Mouse (Mus musculus) MEL (cell line): Measurements from ENCODE around the gene Snrpd3. TPM values are rescaled to one million over a fixed set of nuclear protein-coding genes. Genes with fewer than 3 reads are reported as not detected.
A peak's percentile ranks its signal among the peaks of the same experiment; 100 is the strongest.

ENCODE experiments used
- DNase-seq: peaks from one replicate; pipeline ENCODE4 v3.0.0; 2011; ENCODE audit warnings: low read depth, low spot score
- H3K27ac ChIP-seq: 2 replicates; pipeline ENCODE4 v1.5.1; 2012; ENCODE audit warnings: low read depth, mild to moderate bottlenecking, control low read depth, low read length, moderate library complexity; ENCODE audit not compliant: control insufficient read depth
- H3K27me3 ChIP-seq, 2 experiments: fragments of 150-350 bp in 1 of 2; sonication (generic) in 1 of 2; 2 replicates each; pipeline ENCODE4 v1.6.1; 2012; ENCODE audit warnings: low read length in 2 of 2, mild to moderate bottlenecking in 2 of 2, improper control_type of control experiment in 1 of 2, moderate library complexity in 1 of 2; ENCODE audit not compliant: insufficient read depth in 2 of 2, control insufficient read depth in 1 of 2
- H3K36me3 ChIP-seq, 2 experiments: 2 replicates each; pipeline ENCODE4 v1.6.1; 2012 to 2014; ENCODE audit warnings: low read length in 2 of 2, improper control_type of control experiment in 1 of 2, inconsistent platforms in 1 of 2, mild to moderate bottlenecking in 1 of 2; ENCODE audit not compliant: insufficient read depth in 2 of 2, control insufficient read depth in 1 of 2
- H3K4me1 ChIP-seq, 2 experiments: fragments of 150-350 bp in 1 of 2; sonication (generic) in 1 of 2; 2 replicates each; pipeline ENCODE4 v1.6.1; 2012; ENCODE audit warnings: low read length in 2 of 2, improper control_type of control experiment in 1 of 2, mild to moderate bottlenecking in 1 of 2; ENCODE audit not compliant: insufficient read depth in 2 of 2, control insufficient read depth in 1 of 2
- H3K4me3 ChIP-seq, 2 experiments: fragments of 150-350 bp in 1 of 2; sonication (generic) in 1 of 2; 2 replicates each; pipeline ENCODE4 v1.5.1; 2012; ENCODE audit warnings: low read depth in 2 of 2, low read length in 2 of 2, mild to moderate bottlenecking in 2 of 2, moderate library complexity in 2 of 2, control low read depth in 1 of 2, improper control_type of control experiment in 1 of 2; ENCODE audit not compliant: control insufficient read depth in 1 of 2, insufficient read depth in 1 of 2
- H3K79me2 ChIP-seq: 2 replicates; pipeline ENCODE4 v1.6.1; 2012; ENCODE audit warnings: mild to moderate bottlenecking, low read length, moderate library complexity; ENCODE audit not compliant: control insufficient read depth, poor library complexity, insufficient read depth
- H3K9ac ChIP-seq: 2 replicates; pipeline ENCODE4 v1.6.1; 2012; ENCODE audit warnings: low read depth, mild to moderate bottlenecking, control low read depth, low read length, moderate library complexity; ENCODE audit not compliant: control insufficient read depth, poor library complexity, severe bottlenecking
- H3K9me3 ChIP-seq: fragments of 150-350 bp; sonication (generic); replicated peaks from 2 replicates; pipeline ENCODE4 v1.6.1; 2012; ENCODE audit warnings: mild to moderate bottlenecking, low read length, improper control_type of control experiment, moderate library complexity; ENCODE audit not compliant: insufficient read depth
- ELF1 ChIP-seq: IDR thresholded peaks from 2 replicates; pipeline ENCODE4 v1.6.1; 2014; ENCODE audit warnings: low read depth, mild to moderate bottlenecking, inconsistent platforms, low read length, improper control_type of control experiment, moderate library complexity
- GABPA ChIP-seq: IDR thresholded peaks from 2 replicates; pipeline ENCODE4 v1.6.1; 2012; ENCODE audit warnings: low read depth, mild to moderate bottlenecking, inconsistent platforms, low read length, improper control_type of control experiment, moderate library complexity
- HCFC1 ChIP-seq: IDR thresholded peaks from 2 replicates; pipeline ENCODE4 v1.6.1; 2012; ENCODE audit warnings: low read depth, mild to moderate bottlenecking, inconsistent platforms, low read length, improper control_type of control experiment, moderate library complexity
- JUND ChIP-seq: IDR thresholded peaks from 2 replicates; pipeline ENCODE4 v1.6.1; 2011; ENCODE audit warnings: low read depth, mild to moderate bottlenecking, improper control_type of control experiment, low read length
- MAFK ChIP-seq: IDR thresholded peaks from 2 replicates; pipeline ENCODE4 v1.6.1; 2011; ENCODE audit warnings: low read depth, mild to moderate bottlenecking, low read length, improper control_type of control experiment, borderline replicate concordance
- MAX ChIP-seq: IDR thresholded peaks from 2 replicates; pipeline ENCODE4 v1.6.1; 2011; ENCODE audit warnings: low read length, improper control_type of control experiment
- MYB ChIP-seq: IDR thresholded peaks from 2 replicates; pipeline ENCODE4 v1.6.1; 2011; ENCODE audit warnings: mild to moderate bottlenecking, low read depth, low read length, improper control_type of control experiment
- NELFE ChIP-seq: IDR thresholded peaks from 2 replicates; pipeline ENCODE4 v1.6.1; 2011; ENCODE audit warnings: low read depth, low read length, improper control_type of control experiment
- NRF1 ChIP-seq: IDR thresholded peaks from 2 replicates; pipeline ENCODE4 v1.6.1; 2014; ENCODE audit warnings: low read depth, mild to moderate bottlenecking, inconsistent platforms, low read length, improper control_type of control experiment, moderate library complexity; ENCODE audit not compliant: poor library complexity, insufficient read depth, severe bottlenecking
- POLR2AphosphoS2 ChIP-seq: IDR thresholded peaks from 2 replicates; pipeline ENCODE4 v1.6.1; 2011; ENCODE audit warnings: low read length, improper control_type of control experiment
- RCOR1 ChIP-seq: IDR thresholded peaks from 2 replicates; pipeline ENCODE4 v1.6.1; 2012; ENCODE audit warnings: low read depth, mild to moderate bottlenecking, inconsistent platforms, low read length, improper control_type of control experiment
- USF2 ChIP-seq, 2 experiments: IDR thresholded peaks; 2 replicates each; pipeline ENCODE4 v1.6.1; 2011 to 2012; ENCODE audit warnings: improper control_type of control experiment in 2 of 2, low read length in 2 of 2, borderline replicate concordance in 1 of 2, inconsistent platforms in 1 of 2, low read depth in 1 of 2, mild to moderate bottlenecking in 1 of 2; ENCODE audit not compliant: insufficient read depth in 1 of 2
- ZC3H11A ChIP-seq: IDR thresholded peaks from 2 replicates; pipeline ENCODE4 v1.6.1; 2012; ENCODE audit warnings: low read depth, mild to moderate bottlenecking, inconsistent platforms, low read length, improper control_type of control experiment
- ZNF384 ChIP-seq: IDR thresholded peaks from 2 replicates; pipeline ENCODE4 v1.6.1; 2012; ENCODE audit warnings: low read depth, mild to moderate bottlenecking, inconsistent platforms, low read length, improper control_type of control experiment
- polyA plus RNA-seq, 2 experiments: library from polyadenylated mRNA; stranded (reverse) in 1 of 2; unstranded in 1 of 2; fragments of >175 nt in 1 of 2; fragments of >200 nt in 1 of 2; gene quantifications; 2 replicates each; pipeline versions ENCODE4 v1.2.1 to v1.2.4; 2012; ENCODE audit warnings: low replicate concordance in 2 of 2, low read depth in 1 of 2; ENCODE audit not compliant: insufficient read length in 2 of 2, insufficient read depth in 1 of 2, missing spikeins in 1 of 2
- total RNA-seq: library from RNA; depleted of rRNA; stranded (reverse); fragments of 300-350 nt; gene quantifications from 2 replicates; pipeline ENCODE4 v1.2.3, GENCODE M21; 2012

Snrpd3 gene
- total and polyA plus RNA-seq, 3 experiments, result 155 to 643 TPM; not detected in 1

GRCm38 (mm10) chr10:75490731-75491130 is 26.6 kb upstream of the Snrpd3 start:
- Histone ChIP-seq H3K9ac (no peak overlapping the region), H3K4me1 (peaks cover 2 to 7% of the 10 kb centered on the region in 2 experiments), H3K9me3 (no peaks in the 10 kb centered on the region), H3K4me3 (no peak overlapping the region), H3K79me2 (no peaks in the 10 kb centered on the region), H3K36me3 (peaks cover 0 to 11% of the 10 kb centered on the region in 2 experiments; a peak in 2 of 4 replicates), H3K27me3 (no peaks in the 10 kb centered on the region), H3K27ac (no peak overlapping the region)
- peak; percentile 20 for DNase-seq
- no peak for TF ChIP-seq NRF1
- no peak for TF ChIP-seq USF2 (IDR thresholded peaks at IDR 0.05; ENCODE audit: borderline replicate concordance in 1 of 2, insufficient read depth in 1 of 2, low read depth in 1 of 2, low read length in 2 of 2)
- no peak for TF ChIP-seq ZC3H11A
- no peak for TF ChIP-seq MAX
- no peak for TF ChIP-seq NELFE
- TF ChIP-seq GABPA, result no peak
- no peak for TF ChIP-seq RCOR1
- no peak for TF ChIP-seq HCFC1
- no peak for TF ChIP-seq ELF1

- H3K9me3 ChIP-seq, result no peaks in the 10 kb centered on the region
- no peak overlapping the region for H3K4me3 ChIP-seq
- peaks cover 0 to 11% of the 10 kb centered on the region in 2 experiments; a peak in 2 of 4 replicates for H3K36me3 ChIP-seq
- no peak overlapping the region for H3K9ac ChIP-seq
- H3K27ac ChIP-seq, result no peak overlapping the region
- H3K27me3 ChIP-seq, result no peaks in the 10 kb centered on the region
- TF ChIP-seq GABPA (no peak), POLR2AphosphoS2 (no peak), MYB (no peak), JUND (no peak)
- DNase-seq, result no peak
- peaks cover 2 to 7% of the 10 kb centered on the region in 2 experiments for H3K4me1 ChIP-seq
- H3K79me2 ChIP-seq, result no peaks in the 10 kb centered on the region
Measured at GRCm38 (mm10) chr10:75491234-75491935, 26.0 kb upstream of the Snrpd3 start.

GRCm38 (mm10) chr10:75491936-75492262 is 25.5 kb upstream of the Snrpd3 start:
- Histone ChIP-seq H3K36me3 (peaks cover 0 to 11% of the 10 kb centered on the region in 2 experiments; a peak in 2 of 4 replicates), H3K27ac (no peak overlapping the region), H3K9me3 (no peaks in the 10 kb centered on the region), H3K9ac (no peak overlapping the region), H3K4me3 (no peak overlapping the region), H3K4me1 (peaks cover 2 to 7% of the 10 kb centered on the region in 2 experiments), H3K27me3 (no peaks in the 10 kb centered on the region), H3K79me2 (no peaks in the 10 kb centered on the region)
- peak; percentile 27 for DNase-seq
- TF ChIP-seq ZNF384 (peak; percentile 87), MAX (no peak), MAFK (no peak)
